Mouse (Mus musculus) liver, embryonic 12.5 days (tissue): ENCODE measurements around the gene Cd36. TPM values are rescaled to one million over a fixed set of nuclear protein-coding genes. Genes with fewer than 3 reads are reported as not detected.

Experiments used
- ATAC-seq: fragments of 200-750 bp; cut with Nextera tagmentation; 2 replicates; pipeline ENCODE4 v1.8.0; 2017; ENCODE audit warnings: moderate number of reproducible peaks, mild to moderate bottlenecking, moderate library complexity
- H3K27ac ChIP-seq: fragments of 300-500 bp; sonication (generic); 2 replicates; pipeline ENCODE4 v1.5.1; 2016; ENCODE audit warnings: mild to moderate bottlenecking
- H3K27me3 ChIP-seq: fragments of 300-500 bp; sonication (generic); replicated peaks from 2 replicates; pipeline ENCODE4 v1.6.1; 2016; ENCODE audit warnings: mild to moderate bottlenecking, moderate library complexity
- H3K36me3 ChIP-seq: fragments of 300-500 bp; sonication (generic); 2 replicates; pipeline ENCODE4 v1.6.1; 2016; ENCODE audit warnings: mild to moderate bottlenecking, moderate library complexity
- H3K4me1 ChIP-seq: fragments of 300-500 bp; sonication (generic); 2 replicates; pipeline ENCODE4 v1.6.1; 2016
- H3K4me2 ChIP-seq: fragments of 300-500 bp; sonication (generic); 2 replicates; pipeline ENCODE4 v1.6.1; 2016; ENCODE audit warnings: mild to moderate bottlenecking, moderate library complexity
- H3K4me3 ChIP-seq: fragments of 300-500 bp; sonication (generic); 2 replicates; pipeline ENCODE4 v1.5.1; 2016; ENCODE audit warnings: mild to moderate bottlenecking, moderate library complexity
- H3K9ac ChIP-seq: fragments of 300-500 bp; sonication (generic); 2 replicates; pipeline ENCODE4 v1.6.1; 2016; ENCODE audit warnings: mild to moderate bottlenecking, moderate library complexity
- H3K9me3 ChIP-seq: fragments of 300-500 bp; sonication (generic); replicated peaks from 2 replicates; pipeline ENCODE4 v1.6.1; 2016; ENCODE audit warnings: mild to moderate bottlenecking, moderate library complexity
- WGBS: fragments of 180-500 bp; shearing (Covaris S2); methylation state at CpG from one replicate; pipeline ENCODE4 v1.1.7; 2016; ENCODE audit not compliant: insufficient replicate concordance; 5-methylcytosine and 5-hydroxymethylcytosine counted together
- polyA plus RNA-seq: library from polyadenylated mRNA; unstranded; fragments of >200 nt; fragmentation: Nextera tagmentation; extraction: Ambion mirVana; gene quantifications from 2 replicates; pipeline ENCODE4 v1.2.1, GENCODE M21; 2016

The Cd36 gene
- polyA plus RNA-seq, 1 experiment from 2014 or later = 11.0 TPM

- ATAC-seq = no peak
- no peaks in the 10 kb centered on the region for H3K4me1 ChIP-seq
- no peak overlapping the region for H3K4me2 ChIP-seq
- H3K9ac ChIP-seq = no peak overlapping the region
- 68% methylated on average over 3 of the region's 3 CpGs for WGBS
- no peak overlapping the region for H3K27ac ChIP-seq
- no peaks in the 10 kb centered on the region for H3K9me3 ChIP-seq
- H3K4me3 ChIP-seq = no peak overlapping the region
- H3K36me3 ChIP-seq = no peaks in the 10 kb centered on the region
- H3K27me3 ChIP-seq = no peaks in the 10 kb centered on the region
Measured at GRCm38 (mm10) chr5:17854127-17854923, 34.3 kb downstream of the Cd36 start.

GRCm38 (mm10) chr5:17850582-17850981, 38.0 kb downstream of the Cd36 start:
- Histone ChIP-seq H3K4me2 (no peak overlapping the region), H3K27ac (no peak overlapping the region), H3K9ac (no peak overlapping the region), H3K4me1 (no peaks in the 10 kb centered on the region), H3K36me3 (no peaks in the 10 kb centered on the region), H3K9me3 (no peaks in the 10 kb centered on the region), H3K4me3 (no peak overlapping the region), H3K27me3 (no peaks in the 10 kb centered on the region)
- ATAC-seq = no peak
- WGBS = 60% methylated on average over 2 of the region's 2 CpGs

- Histone ChIP-seq H3K27ac (no peak overlapping the region), H3K4me1 (no peaks in the 10 kb centered on the region), H3K4me2 (no peak overlapping the region), H3K9me3 (no peaks in the 10 kb centered on the region), H3K27me3 (no peaks in the 10 kb centered on the region), H3K9ac (no peak overlapping the region), H3K4me3 (no peak overlapping the region), H3K36me3 (no peaks in the 10 kb centered on the region)
- WGBS = 65% methylated on average over 1 of the region's 1 CpGs
- ATAC-seq = no peak
Measured at GRCm38 (mm10) chr5:17849582-17849981, 39.0 kb downstream of the Cd36 start.

- no peaks in the 10 kb centered on the region for H3K36me3 ChIP-seq
- WGBS = 66% methylated on average over 2 of the region's 2 CpGs
- no peak overlapping the region for H3K9ac ChIP-seq
- no peaks in the 10 kb centered on the region for H3K4me1 ChIP-seq
- H3K27me3 ChIP-seq = no peaks in the 10 kb centered on the region
- no peak overlapping the region for H3K27ac ChIP-seq
- ATAC-seq = no peak
- H3K4me3 ChIP-seq = no peak overlapping the region
- H3K4me2 ChIP-seq = no peak overlapping the region
- H3K9me3 ChIP-seq = no peaks in the 10 kb centered on the region
Measured at GRCm38 (mm10) chr5:17848733-17849132, 39.9 kb downstream of the Cd36 start.

GRCm38 (mm10) chr5:17848267-17848666, 40.3 kb downstream of the Cd36 start:
- no peaks in the 10 kb centered on the region for H3K9me3 ChIP-seq
- no peaks in the 10 kb centered on the region for H3K4me1 ChIP-seq
- no peaks in the 10 kb centered on the region for H3K36me3 ChIP-seq
- no peak for ATAC-seq
- no peak overlapping the region for H3K4me2 ChIP-seq
- no peak overlapping the region for H3K4me3 ChIP-seq
- no peak overlapping the region for H3K27ac ChIP-seq
- H3K9ac ChIP-seq = no peak overlapping the region
- WGBS = 60% methylated on average over 1 of the region's 1 CpGs
- H3K27me3 ChIP-seq = no peaks in the 10 kb centered on the region

- H3K4me1 ChIP-seq = no peaks in the 10 kb centered on the region
- H3K9ac ChIP-seq = no peak overlapping the region
- H3K36me3 ChIP-seq = no peaks in the 10 kb centered on the region
- ATAC-seq = no peak
- WGBS = 58% methylated on average over 3 of the region's 3 CpGs
- H3K4me3 ChIP-seq = no peak overlapping the region
- H3K4me2 ChIP-seq = no peak overlapping the region
- no peaks in the 10 kb centered on the region for H3K9me3 ChIP-seq
- H3K27me3 ChIP-seq = no peaks in the 10 kb centered on the region
- H3K27ac ChIP-seq = no peak overlapping the region
Measured at GRCm38 (mm10) chr5:17843921-17844320, 44.7 kb downstream of the Cd36 start.

GRCm38 (mm10) chr5:17843316-17843715, 45.3 kb downstream of the Cd36 start:
- no peaks in the 10 kb centered on the region for H3K27me3 ChIP-seq
- H3K9ac ChIP-seq = no peak overlapping the region
- H3K4me3 ChIP-seq = no peak overlapping the region
- WGBS = 54% methylated on average over 5 of the region's 5 CpGs
- no peak for ATAC-seq
- H3K36me3 ChIP-seq = no peaks in the 10 kb centered on the region
- no peaks in the 10 kb centered on the region for H3K9me3 ChIP-seq
- no peaks in the 10 kb centered on the region for H3K4me1 ChIP-seq
- no peak overlapping the region for H3K27ac ChIP-seq
- no peak overlapping the region for H3K4me2 ChIP-seq

GRCm38 (mm10) chr5:17842111-17842729, 46.4 kb downstream of the Cd36 start:
- no peaks in the 10 kb centered on the region for H3K4me1 ChIP-seq
- H3K27me3 ChIP-seq = no peaks in the 10 kb centered on the region
- no peak for ATAC-seq
- H3K27ac ChIP-seq = no peak overlapping the region
- H3K4me2 ChIP-seq = no peak overlapping the region
- 67% methylated on average over 7 of the region's 7 CpGs for WGBS
- H3K9me3 ChIP-seq = no peaks in the 10 kb centered on the region
- no peak overlapping the region for H3K4me3 ChIP-seq
- H3K9ac ChIP-seq = no peak overlapping the region
- H3K36me3 ChIP-seq = no peaks in the 10 kb centered on the region

- ATAC-seq = no peak
- Histone ChIP-seq H3K4me2 (no peak overlapping the region), H3K4me1 (no peaks in the 10 kb centered on the region), H3K9me3 (no peaks in the 10 kb centered on the region), H3K36me3 (no peaks in the 10 kb centered on the region), H3K27me3 (no peaks in the 10 kb centered on the region), H3K9ac (no peak overlapping the region), H3K4me3 (no peak overlapping the region), H3K27ac (no peak overlapping the region)
- 61% methylated on average over 2 of the region's 2 CpGs for WGBS
Measured at GRCm38 (mm10) chr5:17839549-17839948, 49.1 kb downstream of the Cd36 start.

- no peak for ATAC-seq
- WGBS = 55% methylated on average over 4 of the region's 4 CpGs
- Histone ChIP-seq H3K4me2 (no peak overlapping the region), H3K4me1 (no peaks in the 10 kb centered on the region), H3K27me3 (no peaks in the 10 kb centered on the region), H3K4me3 (no peak overlapping the region), H3K9ac (no peak overlapping the region), H3K36me3 (no peaks in the 10 kb centered on the region), H3K27ac (no peak overlapping the region), H3K9me3 (no peaks in the 10 kb centered on the region)
Measured at GRCm38 (mm10) chr5:17836408-17836807, 52.2 kb downstream of the Cd36 start.

- ATAC-seq = no peak
- WGBS = 39% methylated on average over 4 of the region's 4 CpGs
- H3K36me3 ChIP-seq = no peaks in the 10 kb centered on the region
Measured at GRCm38 (mm10) chr5:17835302-17836097, 53.1 kb downstream of the Cd36 start.

GRCm38 (mm10) chr5:17833797-17834196, 54.8 kb downstream of the Cd36 start:
- ATAC-seq = no peak
- no peak overlapping the region for H3K4me2 ChIP-seq
- no peaks in the 10 kb centered on the region for H3K27me3 ChIP-seq
- H3K36me3 ChIP-seq = no peaks in the 10 kb centered on the region
- no peak overlapping the region for H3K4me3 ChIP-seq
- H3K4me1 ChIP-seq = no peaks in the 10 kb centered on the region
- H3K9ac ChIP-seq = no peak overlapping the region
- WGBS = 51% methylated on average over 1 of the region's 1 CpGs
- H3K9me3 ChIP-seq = no peaks in the 10 kb centered on the region
- H3K27ac ChIP-seq = no peak overlapping the region

More at GRCm38 (mm10) chr5:17835302-17836097, 53.1 kb downstream of the Cd36 start:
- Histone ChIP-seq H3K27me3 (no peaks in the 10 kb centered on the region), H3K9me3 (no peaks in the 10 kb centered on the region), H3K4me3 (no peak overlapping the region), H3K27ac (no peak overlapping the region), H3K4me2 (no peak overlapping the region), H3K9ac (no peak overlapping the region), H3K4me1 (no peaks in the 10 kb centered on the region)
